Mouse (Mus musculus): ENCODE measurements at regions not wholly inside any gene's neighbourhood (a gene's known extent, or its start where the extent isn't known, plus 50 kb on each side); places are given as distances from the start of the nearest gene placed in this dataset.

GRCm38 (mm10) chr4:125265065-125265464 is 137.4 kb upstream of the Zc3h12a start:
- DNase-seq = no peak

DNA sequence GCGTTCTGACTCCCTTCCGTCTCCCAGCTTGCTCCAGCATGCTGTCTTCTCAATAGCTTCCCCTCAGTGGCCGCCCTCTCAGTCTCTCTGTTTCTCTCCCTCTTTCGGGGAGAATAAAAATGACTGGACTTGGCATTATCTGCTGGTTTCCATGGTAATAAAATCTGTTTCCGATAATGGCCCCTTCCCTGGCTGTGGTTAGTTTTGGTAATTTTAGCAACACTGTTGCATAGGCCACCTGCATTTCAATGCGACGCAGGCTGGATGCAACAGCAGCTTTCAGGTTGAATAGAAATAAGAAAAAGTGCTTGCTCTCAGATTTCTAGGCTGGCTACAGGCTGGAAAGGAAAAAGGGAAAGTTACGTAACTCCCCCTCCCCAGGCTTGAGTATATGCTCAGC is 133.9 kb upstream of the Zc3h12a start:
- no peak for DNase-seq

GRCm38 (mm10) chr4:125259306-125259705 is 131.7 kb upstream of the Zc3h12a start:
- DNase-seq = no peak

- no peak for DNase-seq
Observed at GRCm38 (mm10) chr4:125257916-125258315, 130.3 kb upstream of the Zc3h12a start.

GRCm38 (mm10) chr4:125253161-125253560 is 125.5 kb upstream of the Zc3h12a start:
- DNase-seq = peak; percentile 8

DNA sequence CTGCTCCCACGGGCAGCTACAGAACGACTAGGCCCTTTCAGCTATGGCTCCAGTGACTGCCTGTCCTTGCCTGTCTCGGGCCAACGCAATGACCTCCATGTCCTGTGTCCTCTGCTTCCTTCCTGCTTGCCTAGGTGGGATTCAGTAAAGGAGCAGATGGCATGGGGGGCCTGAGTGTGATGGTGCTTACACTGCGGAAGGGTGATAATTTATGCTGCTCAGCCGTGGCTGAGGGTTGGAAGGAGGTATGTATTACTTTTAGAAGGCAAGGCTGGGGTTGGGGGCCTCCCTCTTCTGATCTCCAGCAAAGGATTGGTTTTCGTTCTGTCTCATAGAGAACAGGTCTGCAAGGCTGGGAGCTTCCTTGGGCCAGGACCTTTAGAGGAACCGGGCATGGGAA is 124.6 kb upstream of the Zc3h12a start:
- no peak for DNase-seq

DNA sequence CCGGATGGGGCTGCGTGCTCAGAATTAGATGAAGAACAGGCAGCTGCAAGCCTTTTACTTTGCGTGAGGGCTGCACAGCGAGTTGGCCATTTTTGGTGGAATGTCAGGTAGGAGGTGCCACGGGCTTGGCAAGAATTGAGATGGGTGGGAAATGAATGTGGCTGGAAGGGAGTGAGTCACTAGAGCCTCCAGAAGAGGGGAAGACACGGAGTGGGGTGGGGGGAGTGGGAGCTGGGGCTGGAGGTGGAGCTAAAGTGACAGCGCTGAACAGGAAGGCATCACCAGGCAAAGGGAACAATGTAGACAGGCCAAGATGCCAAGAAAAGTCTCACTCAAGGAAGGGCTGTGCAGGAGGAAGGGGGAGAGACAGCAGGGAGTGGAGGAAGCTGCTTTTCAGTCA is 121.4 kb upstream of the Zc3h12a start:
- DNase-seq = no peak

- no peak for DNase-seq
Observed at GRCm38 (mm10) chr4:125246171-125246570, 118.5 kb upstream of the Zc3h12a start.

- DNase-seq = no peak
Observed at GRCm38 (mm10) chr4:125242512-125242911, 114.9 kb upstream of the Zc3h12a start.

GRCm38 (mm10) chr4:125241577-125242262 is 114.1 kb upstream of the Zc3h12a start:
- DNase-seq = no peak

- DNase-seq = no peak
Observed at GRCm38 (mm10) chr4:125231711-125232260, 104.1 kb upstream of the Zc3h12a start.

DNA sequence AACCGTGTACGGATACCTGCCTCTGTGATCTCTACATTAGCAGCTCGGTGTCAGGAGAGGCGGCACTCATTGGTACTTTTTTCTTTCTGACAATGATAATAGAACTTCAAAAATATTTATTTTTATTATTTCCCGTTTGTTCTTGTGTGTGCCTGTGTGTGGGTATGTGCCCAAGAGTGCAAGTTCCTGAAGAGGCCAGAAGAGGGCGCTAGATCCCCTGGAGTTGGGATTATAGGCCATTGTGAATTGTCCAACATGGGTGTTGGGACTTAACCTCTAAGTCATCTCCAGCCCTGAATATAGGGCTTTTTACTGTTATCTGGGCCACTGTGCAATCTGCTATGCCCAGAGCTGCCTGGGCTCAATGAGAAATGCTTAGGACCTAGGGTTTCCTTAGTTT is 99.6 kb upstream of the Zc3h12a start:
- no peak for DNase-seq

GRCm38 (mm10) chr4:125222922-125223321 is 95.3 kb upstream of the Zc3h12a start:
- no peak for DNase-seq

- peak; percentile 10 for DNase-seq
Observed at GRCm38 (mm10) chr4:125220314-125220713, 92.7 kb upstream of the Zc3h12a start.

GRCm38 (mm10) chr4:125219209-125219608 is 91.6 kb upstream of the Zc3h12a start:
- DNase-seq = no peak

DNA sequence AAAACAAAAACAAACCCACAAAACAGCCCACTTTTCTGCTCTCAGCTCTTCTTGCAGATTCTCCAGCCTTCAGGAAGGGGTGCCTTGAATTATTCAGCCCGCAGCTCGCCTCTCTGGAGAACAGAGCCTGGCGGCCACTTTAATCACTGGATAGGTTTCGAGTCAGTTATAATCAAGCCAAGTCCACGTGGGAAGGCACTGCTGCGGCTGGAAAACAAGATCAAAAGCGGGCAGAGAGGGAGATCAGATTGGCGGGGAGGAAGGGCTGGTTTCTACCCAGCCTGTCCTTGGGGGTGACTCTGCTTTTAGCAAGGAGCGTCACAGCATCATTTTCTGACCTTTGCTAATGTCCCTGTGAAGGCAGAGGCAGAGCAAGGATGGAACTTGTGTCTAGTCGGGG is 86.7 kb upstream of the Zc3h12a start:
- DNase-seq = no peak

DNA sequence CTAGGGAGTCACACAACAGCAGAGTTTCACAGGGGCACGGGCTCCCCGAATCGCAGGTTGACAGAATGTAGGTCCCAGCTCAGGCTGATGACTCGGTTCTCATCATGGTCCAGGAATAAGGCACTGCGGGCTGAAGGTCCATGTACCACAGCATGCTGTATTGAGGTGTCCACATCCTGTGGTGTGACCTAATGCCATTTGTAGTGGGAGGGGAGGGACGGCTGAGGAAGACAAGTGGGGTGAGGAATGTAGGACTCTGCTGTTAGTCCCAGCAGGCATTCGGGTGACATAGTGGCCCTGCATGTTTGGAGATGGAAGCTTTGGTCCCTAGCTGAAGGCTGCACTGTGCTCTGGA is 84.5 kb upstream of the Zc3h12a start:
- no peak for DNase-seq

DNA sequence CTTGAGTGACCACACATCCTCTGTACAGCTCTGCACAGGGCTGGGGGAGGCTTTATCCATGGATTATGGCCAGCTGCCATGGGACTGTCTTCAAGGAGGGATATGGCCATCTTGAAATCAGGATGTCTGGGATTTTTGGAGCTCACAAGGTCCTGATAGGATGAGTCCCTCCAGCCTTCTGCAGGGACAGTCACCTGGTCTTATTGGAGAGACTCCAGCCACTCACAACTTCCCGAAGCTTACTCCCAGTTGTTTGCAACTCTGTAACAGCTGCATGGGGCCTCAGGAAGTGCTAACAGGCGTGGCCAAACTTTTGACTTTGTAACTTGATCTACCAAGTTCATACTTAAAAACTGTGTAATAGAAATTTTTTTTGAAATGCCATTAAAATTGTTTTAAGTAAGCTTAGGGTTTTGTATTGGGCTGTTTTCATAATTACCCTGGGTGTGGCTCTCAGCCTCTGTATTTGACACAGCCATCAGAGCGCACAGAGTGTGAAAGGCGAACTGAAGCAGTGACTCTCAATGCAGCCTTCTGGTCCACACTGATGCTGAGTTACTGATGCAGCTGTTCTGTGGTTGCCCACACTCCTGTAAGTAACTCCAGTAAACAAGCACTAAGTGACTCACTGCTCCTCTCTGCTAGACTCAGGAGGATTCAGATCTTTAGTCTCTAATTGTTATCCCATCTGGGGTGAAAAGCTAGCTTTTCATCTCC is 84.0 kb upstream of the Zc3h12a start:
- DNase-seq = peak; percentile 9

DNA sequence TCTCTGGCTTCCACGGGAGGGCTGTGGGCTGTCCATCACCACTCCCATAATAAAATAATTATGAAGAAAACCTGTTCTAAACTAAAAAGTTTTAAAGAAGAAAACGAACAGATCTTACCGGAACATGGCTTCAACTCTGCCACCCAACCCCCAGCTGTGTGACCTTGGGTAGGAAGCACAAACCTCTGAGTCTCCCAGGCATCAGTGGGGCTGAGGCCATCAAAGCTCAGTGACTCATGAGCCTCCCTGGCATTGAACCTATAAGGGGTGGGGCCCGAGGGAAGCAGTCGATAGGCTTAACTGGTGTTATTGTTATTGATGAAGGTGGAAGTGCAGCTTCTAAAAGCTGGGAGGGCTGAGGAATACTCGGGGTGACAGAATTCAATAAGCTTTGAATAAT is 83.1 kb upstream of the Zc3h12a start:
- DNase-seq = no peak

GRCm38 (mm10) chr4:125208136-125208915 is 80.7 kb upstream of the Zc3h12a start:
- DNase-seq = no peak

DNA sequence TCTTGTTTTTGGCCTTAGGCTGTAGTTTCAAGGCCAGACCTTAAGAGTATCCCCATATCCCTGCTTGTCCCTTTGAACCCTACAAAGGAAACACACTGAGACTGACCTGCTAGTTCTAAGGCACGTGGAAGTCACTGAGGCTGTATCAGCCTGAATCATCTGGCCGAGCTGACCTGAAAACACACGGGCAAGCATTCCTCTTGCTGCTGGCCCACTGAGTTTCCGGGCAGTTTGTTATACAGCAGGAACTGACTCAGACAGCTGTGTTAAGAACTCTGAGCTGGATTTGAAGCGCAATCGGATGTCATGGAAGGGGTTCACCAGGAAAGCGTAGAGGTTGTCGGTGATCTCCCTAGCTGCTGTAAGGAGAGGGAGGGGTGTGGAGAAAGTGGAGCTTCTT is 75.9 kb upstream of the Zc3h12a start:
- DNase-seq = no peak

DNA sequence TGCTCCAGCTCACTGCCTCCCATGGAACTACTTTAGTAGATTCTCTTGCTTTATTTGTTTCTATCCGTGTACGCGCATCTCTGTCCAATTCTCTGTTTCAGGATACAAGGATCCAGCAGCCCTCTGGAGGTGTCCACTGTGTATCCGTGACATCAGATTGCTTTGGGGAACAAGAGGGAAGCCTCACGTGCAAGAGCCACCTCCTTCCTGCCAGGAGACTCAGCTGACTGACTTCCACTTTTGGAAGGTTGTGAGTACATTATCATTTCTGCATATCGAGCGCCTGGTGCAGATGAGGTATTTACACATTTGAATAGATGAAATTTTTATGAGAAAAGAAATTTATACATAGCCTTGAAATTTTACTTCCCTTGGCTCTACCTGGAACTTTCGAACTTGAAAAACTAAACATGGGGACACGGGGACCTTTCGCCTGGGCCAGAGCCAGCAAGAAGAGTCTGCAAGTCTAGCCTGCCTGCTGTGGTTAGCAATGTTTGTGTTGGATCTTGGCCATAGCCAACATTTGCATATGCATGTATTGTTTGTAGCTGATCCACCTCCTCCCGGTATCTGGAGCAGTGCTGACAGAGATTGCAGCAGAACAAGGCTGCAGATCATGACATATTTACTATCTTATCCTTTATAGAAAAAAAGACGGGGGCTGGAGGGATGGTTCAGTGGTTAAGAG is 74.1 kb upstream of the Zc3h12a start:
- DNase-seq = no peak

GRCm38 (mm10) chr4:125200762-125201161 is 73.1 kb upstream of the Zc3h12a start:
- DNase-seq = no peak
